Mouse (Mus musculus): ENCODE data around the gene Celsr1. TPM values are rescaled to one million over a fixed set of nuclear protein-coding genes. Genes with fewer than 3 reads are reported as not detected.

Celsr1 gene
- 0.11 to 2.1 TPM (median 0.76 TPM) in 3 replicates for total RNA-seq (2017)

- no peak for ATAC-seq (replicated peaks; ENCODE audit: insufficient number of reproducible peaks, low FRiP score, low TSS enrichment, poor library complexity, severe bottlenecking)
Measured at GRCm38 (mm10) chr15:86033191-86033841, at the start of gene Celsr1. Gene Celsr1 (minus strand): TSS chr15:86033777.

GRCm38 (mm10) chr15:86083261-86083741 lies 49.7 kb upstream of the Celsr1 start:
- no peak for ATAC-seq (replicated peaks; ENCODE audit: insufficient number of reproducible peaks, low FRiP score, low TSS enrichment, poor library complexity, severe bottlenecking)

- ATAC-seq (replicated peaks; ENCODE audit: insufficient number of reproducible peaks, low FRiP score, low TSS enrichment, poor library complexity, severe bottlenecking) = no peak
Measured at GRCm38 (mm10) chr15:86082551-86082961, 49.0 kb upstream of the Celsr1 start.

- no peak for ATAC-seq (replicated peaks; ENCODE audit: insufficient number of reproducible peaks, low FRiP score, low TSS enrichment, poor library complexity, severe bottlenecking)
Measured at GRCm38 (mm10) chr15:86081654-86082053, 48.1 kb upstream of the Celsr1 start.

GRCm38 (mm10) chr15:86080408-86080807 lies 46.8 kb upstream of the Celsr1 start:
- ATAC-seq (replicated peaks; ENCODE audit: insufficient number of reproducible peaks, low FRiP score, low TSS enrichment, poor library complexity, severe bottlenecking) = no peak

GRCm38 (mm10) chr15:86079876-86080275 lies 46.3 kb upstream of the Celsr1 start:
- no peak for ATAC-seq (replicated peaks; ENCODE audit: insufficient number of reproducible peaks, low FRiP score, low TSS enrichment, poor library complexity, severe bottlenecking)

- ATAC-seq (replicated peaks; ENCODE audit: insufficient number of reproducible peaks, low FRiP score, low TSS enrichment, poor library complexity, severe bottlenecking) = no peak
Measured at GRCm38 (mm10) chr15:86079467-86079866, 45.9 kb upstream of the Celsr1 start.

GRCm38 (mm10) chr15:86078481-86079216 lies 45.1 kb upstream of the Celsr1 start:
- ATAC-seq (replicated peaks; ENCODE audit: insufficient number of reproducible peaks, low FRiP score, low TSS enrichment, poor library complexity, severe bottlenecking) = no peak

- no peak for ATAC-seq (replicated peaks; ENCODE audit: insufficient number of reproducible peaks, low FRiP score, low TSS enrichment, poor library complexity, severe bottlenecking)
Measured at GRCm38 (mm10) chr15:86077934-86078333, 44.4 kb upstream of the Celsr1 start.

- no peak for ATAC-seq (replicated peaks; ENCODE audit: insufficient number of reproducible peaks, low FRiP score, low TSS enrichment, poor library complexity, severe bottlenecking)
Measured at GRCm38 (mm10) chr15:86076378-86076777, 42.8 kb upstream of the Celsr1 start.

GRCm38 (mm10) chr15:86076048-86076315 lies 42.4 kb upstream of the Celsr1 start:
- no peak for ATAC-seq (replicated peaks; ENCODE audit: insufficient number of reproducible peaks, low FRiP score, low TSS enrichment, poor library complexity, severe bottlenecking)

GRCm38 (mm10) chr15:86075305-86076047 lies 41.9 kb upstream of the Celsr1 start:
- no peak for ATAC-seq (replicated peaks; ENCODE audit: insufficient number of reproducible peaks, low FRiP score, low TSS enrichment, poor library complexity, severe bottlenecking)

GRCm38 (mm10) chr15:86074171-86074937 lies 40.8 kb upstream of the Celsr1 start:
- ATAC-seq (replicated peaks; ENCODE audit: insufficient number of reproducible peaks, low FRiP score, low TSS enrichment, poor library complexity, severe bottlenecking) = no peak

GRCm38 (mm10) chr15:86071166-86071565 lies 37.6 kb upstream of the Celsr1 start:
- ATAC-seq (replicated peaks; ENCODE audit: insufficient number of reproducible peaks, low FRiP score, low TSS enrichment, poor library complexity, severe bottlenecking) = no peak

- ATAC-seq (replicated peaks; ENCODE audit: insufficient number of reproducible peaks, low FRiP score, low TSS enrichment, poor library complexity, severe bottlenecking) = no peak
Measured at GRCm38 (mm10) chr15:86070368-86070767, 36.8 kb upstream of the Celsr1 start.

- peak; percentile 63 for ATAC-seq (replicated peaks; ENCODE audit: insufficient number of reproducible peaks, low FRiP score, low TSS enrichment, poor library complexity, severe bottlenecking)
Measured at GRCm38 (mm10) chr15:86069011-86069791, 35.6 kb upstream of the Celsr1 start.

GRCm38 (mm10) chr15:86067941-86068495 lies 34.4 kb upstream of the Celsr1 start:
- ATAC-seq (replicated peaks; ENCODE audit: insufficient number of reproducible peaks, low FRiP score, low TSS enrichment, poor library complexity, severe bottlenecking) = no peak

GRCm38 (mm10) chr15:86067581-86067910 lies 34.0 kb upstream of the Celsr1 start:
- peak; percentile 81 for ATAC-seq (replicated peaks; ENCODE audit: insufficient number of reproducible peaks, low FRiP score, low TSS enrichment, poor library complexity, severe bottlenecking)
